Mouse (Mus musculus) embryonic facial prominence, embryonic 11.5 days (tissue): ENCODE data around the gene Tac4. TPM values are rescaled to one million over a fixed set of nuclear protein-coding genes. Genes with fewer than 3 reads are reported as not detected.

Source experiments
- ATAC-seq: fragments of 200-750 bp; cut with Nextera tagmentation; replicated peaks from 2 replicates; pipeline ENCODE4 v1.8.0; 2017; ENCODE audit warnings: low read depth; ENCODE audit not compliant: insufficient number of reproducible peaks, low FRiP score, low TSS enrichment
- DNase-seq: peaks from one replicate; pipeline ENCODE4 v3.0.0-alpha.2; 2015; ENCODE audit warnings: low spot score
- H3K27ac ChIP-seq: fragments of 300-500 bp; sonication (generic); replicated peaks from 2 replicates; pipeline ENCODE4 v1.5.1; 2014; ENCODE audit warnings: mild to moderate bottlenecking, low read depth, low read length, control low read depth
- H3K27me3 ChIP-seq: fragments of 300-500 bp; sonication (generic); 2 replicates; pipeline ENCODE4 v1.6.1; 2014; ENCODE audit warnings: mild to moderate bottlenecking, low read length, moderate library complexity, mixed read lengths; ENCODE audit not compliant: control insufficient read depth, insufficient read depth
- H3K36me3 ChIP-seq: fragments of 300-500 bp; sonication (generic); replicated peaks from 2 replicates; pipeline ENCODE4 v1.6.1; 2014; ENCODE audit warnings: low read depth, mild to moderate bottlenecking, low read length, moderate library complexity, mixed read lengths; ENCODE audit not compliant: control insufficient read depth, insufficient read depth
- H3K4me1 ChIP-seq: fragments of 300-500 bp; sonication (generic); 2 replicates; pipeline ENCODE4 v1.6.1; 2014; ENCODE audit warnings: low read length, mixed read lengths; ENCODE audit not compliant: control insufficient read depth, insufficient read depth
- H3K4me2 ChIP-seq: fragments of 300-500 bp; sonication (generic); 2 replicates; pipeline ENCODE4 v1.6.1; 2014; ENCODE audit warnings: low read depth, mild to moderate bottlenecking, control low read depth, low read length, moderate library complexity
- H3K4me3 ChIP-seq: fragments of 300-500 bp; sonication (generic); 2 replicates; pipeline ENCODE4 v1.5.1; 2014; ENCODE audit warnings: low read depth, low read length, control low read depth
- H3K9ac ChIP-seq: fragments of 300-500 bp; sonication (generic); replicated peaks from 2 replicates; pipeline ENCODE4 v1.6.1; 2014; ENCODE audit warnings: mild to moderate bottlenecking, control low read depth, low read length
- H3K9me3 ChIP-seq: fragments of 300-500 bp; sonication (generic); replicated peaks from 2 replicates; pipeline ENCODE4 v1.6.1; 2016; ENCODE audit warnings: mild to moderate bottlenecking, low read length, inconsistent platforms, mixed read lengths; ENCODE audit not compliant: control insufficient read depth
- WGBS: fragments of 180-500 bp; shearing (Covaris S2); extraction: QIAGEN DNeasy Blood & Tissue Kit; methylation state at CpG from one replicate; pipeline ENCODE4 v1.1.7; 2014; 5-methylcytosine and 5-hydroxymethylcytosine counted together
- polyA plus RNA-seq: library from polyadenylated mRNA; unstranded; fragments of >200 nt; fragmentation: Nextera tagmentation; extraction: Ambion mirVana; gene quantifications from 2 replicates; pipeline ENCODE4 v1.2.1, GENCODE M21; 2014

Gene Tac4
- polyA plus RNA-seq, 1 experiment from 2014 or later = not detected

GRCm38 (mm10) chr11:95310007-95310647 lies 48.8 kb downstream of the Tac4 start, which contains the start of gene Kat7:
Gene Kat7 (minus strand): TSS chr11:95310246.
- no peaks in the 10 kb centered on the region for H3K4me1 ChIP-seq
- no peaks in the 10 kb centered on the region for H3K9me3 ChIP-seq
- DNase-seq (peak; percentile 99), ATAC-seq (peak; percentile 91)
- H3K4me2 ChIP-seq = peak within 1 kb of the TSS; percentile 58
- H3K27me3 ChIP-seq = no peaks in the 10 kb centered on the region
- WGBS = 0% methylated on average over 42 of the region's 42 CpGs
- peak within 1 kb of the TSS; percentile 92 for H3K27ac ChIP-seq
- H3K4me3 ChIP-seq = peak within 1 kb of the TSS; percentile 96
- H3K9ac ChIP-seq = peak within 1 kb of the TSS; percentile 94
- no peaks in the 10 kb centered on the region for H3K36me3 ChIP-seq

GRCm38 (mm10) chr11:95310648-95311424 lies 49.5 kb downstream of the Tac4 start:
- Histone ChIP-seq H3K4me2 (peak overlapping the region; percentile 53), H3K9ac (peak overlapping the region; percentile 80), H3K9me3 (no peaks in the 10 kb centered on the region), H3K27me3 (no peaks in the 10 kb centered on the region), H3K36me3 (no peaks in the 10 kb centered on the region), H3K4me3 (peak overlapping the region; percentile 96), H3K27ac (0 out of 2 replicates have a peak overlapping the region, but pooled peaks have one; percentile 3), H3K4me1 (no peaks in the 10 kb centered on the region)
- ATAC-seq = no peak
- no peak for DNase-seq
- WGBS = 4% methylated on average over 17 of the region's 17 CpGs

GRCm38 (mm10) chr11:95311425-95311807 lies 50.1 kb downstream of the Tac4 start:
- H3K36me3 ChIP-seq = no peaks in the 10 kb centered on the region
- no peaks in the 10 kb centered on the region for H3K9me3 ChIP-seq
- no peaks in the 10 kb centered on the region for H3K4me1 ChIP-seq
- peak overlapping the region; percentile 53 for H3K4me2 ChIP-seq
- H3K9ac ChIP-seq = peak overlapping the region; percentile 80
- no peak overlapping the region for H3K27ac ChIP-seq
- peak overlapping the region; percentile 96 for H3K4me3 ChIP-seq
- DNase-seq (no peak), ATAC-seq (no peak)
- WGBS = 21% methylated on average over 5 of the region's 5 CpGs
- H3K27me3 ChIP-seq = no peaks in the 10 kb centered on the region

GRCm38 (mm10) chr11:95315215-95315955 lies 54.1 kb downstream of the Tac4 start:
- no peak overlapping the region for H3K4me2 ChIP-seq
- 71% methylated on average over 7 of the region's 7 CpGs for WGBS

GRCm38 (mm10) chr11:95318116-95318515 lies 56.8 kb downstream of the Tac4 start:
- ATAC-seq (no peak), DNase-seq (no peak)
- Histone ChIP-seq H3K4me1 (no peaks in the 10 kb centered on the region), H3K27me3 (no peaks in the 10 kb centered on the region), H3K4me2 (no peak overlapping the region), H3K9me3 (no peaks in the 10 kb centered on the region), H3K4me3 (no peak overlapping the region), H3K9ac (no peak overlapping the region), H3K27ac (no peak overlapping the region), H3K36me3 (no peaks in the 10 kb centered on the region)
- 85% methylated on average over 9 of the region's 9 CpGs for WGBS

More at GRCm38 (mm10) chr11:95315215-95315955, 54.1 kb downstream of the Tac4 start:
- Histone ChIP-seq H3K9ac (no peak overlapping the region), H3K9me3 (no peaks in the 10 kb centered on the region), H3K36me3 (no peaks in the 10 kb centered on the region), H3K4me3 (no peak overlapping the region), H3K4me1 (no peaks in the 10 kb centered on the region), H3K27me3 (no peaks in the 10 kb centered on the region), H3K27ac (no peak overlapping the region)
- DNase-seq = no peak
- ATAC-seq = no peak

Other genes with a start within 250 kb of the Tac4 start
- 15.5 and 17.0 TPM in 2 replicates for gene Pdk2, start 220.2 kb upstream of the Tac4 start, polyA plus RNA-seq
- gene Itga3, start 184.7 kb upstream of the Tac4 start, polyA plus RNA-seq = 5.1 and 6.6 TPM in 2 replicates
- 15.9 and 21.7 TPM in 2 replicates for gene Dlx3, start 141.4 kb upstream of the Tac4 start, polyA plus RNA-seq
- gene Dlx4, start 115.3 kb upstream of the Tac4 start, polyA plus RNA-seq = 3.0 and 3.6 TPM in 2 replicates
- gene Kat7, start 48.7 kb downstream of the Tac4 start, polyA plus RNA-seq = 81.9 and 87.9 TPM in 2 replicates
- gene Fam117a, start 75.5 kb downstream of the Tac4 start, polyA plus RNA-seq = 14.1 and 15.0 TPM in 2 replicates
- 125 and 134 TPM in 2 replicates for gene Slc35b1, start 123.2 kb downstream of the Tac4 start, polyA plus RNA-seq
- gene Spop, start 152.6 kb downstream of the Tac4 start, polyA plus RNA-seq = 95.3 and 100 TPM in 2 replicates